Mouse (Mus musculus) hindbrain, embryonic 13.5 days (tissue): ENCODE measurements around the gene Fam196b. TPM values are rescaled to one million over a fixed set of nuclear protein-coding genes. Genes with fewer than 3 reads are reported as not detected.

ENCODE experiments used
- ATAC-seq: fragments of 200-750 bp; cut with Nextera tagmentation; 2 replicates; pipeline ENCODE4 v1.8.0; 2017; ENCODE audit warnings: moderate TSS enrichment; ENCODE audit not compliant: low FRiP score
- H3K27ac ChIP-seq: fragments of 300-500 bp; sonication (generic); 2 replicates; pipeline ENCODE4 v1.5.1; 2015; ENCODE audit warnings: inconsistent platforms, mild to moderate bottlenecking, moderate library complexity
- H3K27me3 ChIP-seq: fragments of 300-500 bp; sonication (generic); 2 replicates; pipeline ENCODE4 v1.6.1; 2015; ENCODE audit warnings: mild to moderate bottlenecking, inconsistent platforms
- H3K36me3 ChIP-seq: fragments of 300-500 bp; sonication (generic); 2 replicates; pipeline ENCODE4 v1.6.1; 2015; ENCODE audit warnings: mild to moderate bottlenecking, inconsistent platforms
- H3K4me1 ChIP-seq: fragments of 300-500 bp; sonication (generic); replicated peaks from 2 replicates; pipeline ENCODE4 v1.6.1; 2015; ENCODE audit warnings: inconsistent platforms
- H3K4me2 ChIP-seq: fragments of 300-500 bp; sonication (generic); 2 replicates; pipeline ENCODE4 v1.6.1; 2015; ENCODE audit warnings: inconsistent platforms, mild to moderate bottlenecking, moderate library complexity
- H3K4me3 ChIP-seq: fragments of 300-500 bp; sonication (generic); 2 replicates; pipeline ENCODE4 v1.5.1; 2015; ENCODE audit warnings: mild to moderate bottlenecking, inconsistent platforms
- H3K9ac ChIP-seq: fragments of 300-500 bp; sonication (generic); 2 replicates; pipeline ENCODE4 v1.6.1; 2015; ENCODE audit warnings: mild to moderate bottlenecking, inconsistent platforms
- H3K9me3 ChIP-seq: fragments of 300-500 bp; sonication (generic); 2 replicates; pipeline ENCODE4 v1.6.1; 2016; ENCODE audit warnings: inconsistent platforms
- WGBS: fragments of 180-500 bp; shearing (Covaris S2); methylation state at CpG from one replicate; pipeline ENCODE4 v1.1.7; 2015; 5-methylcytosine and 5-hydroxymethylcytosine counted together
- polyA plus RNA-seq: library from polyadenylated mRNA; unstranded; fragments of >200 nt; fragmentation: Nextera tagmentation; extraction: Ambion mirVana; gene quantifications from 2 replicates; pipeline ENCODE4 v1.2.1, GENCODE M21; 2015

Gene Fam196b
- polyA plus RNA-seq, 1 experiment from 2014 or later = 3.5 TPM

GRCm38 (mm10) chr11:34300064-34300463 lies 14.6 kb upstream of the Fam196b start:
- 94% methylated on average over 7 of the region's 7 CpGs for WGBS
- Histone ChIP-seq H3K27me3 (no peaks in the 10 kb centered on the region), H3K4me3 (no peak overlapping the region), H3K9ac (no peak overlapping the region), H3K36me3 (no peaks in the 10 kb centered on the region), H3K9me3 (no peaks in the 10 kb centered on the region), H3K27ac (no peak overlapping the region), H3K4me2 (no peak overlapping the region), H3K4me1 (peaks cover 10% of the 10 kb centered on the region)
- ATAC-seq = no peak

- H3K27ac ChIP-seq = no peak overlapping the region
- 88% methylated on average over 3 of the region's 3 CpGs for WGBS
- H3K4me3 ChIP-seq = no peak overlapping the region
- no peak overlapping the region for H3K4me2 ChIP-seq
- H3K4me1 ChIP-seq = no peaks in the 10 kb centered on the region
- H3K27me3 ChIP-seq = no peaks in the 10 kb centered on the region
- H3K9me3 ChIP-seq = no peaks in the 10 kb centered on the region
- no peak overlapping the region for H3K9ac ChIP-seq
- no peak for ATAC-seq
- no peaks in the 10 kb centered on the region for H3K36me3 ChIP-seq
These were observed 8.4 kb upstream of the Fam196b start for GRCm38 (mm10) chr11:34306231-34306630.

GRCm38 (mm10) chr11:34308731-34309130 lies 5.9 kb upstream of the Fam196b start:
- WGBS = 92% methylated on average over 3 of the region's 3 CpGs
- Histone ChIP-seq H3K4me2 (no peak overlapping the region), H3K27ac (no peak overlapping the region), H3K36me3 (no peaks in the 10 kb centered on the region), H3K27me3 (0 out of 2 replicates have a peak, but pooled peaks cover 9% of the 10 kb centered on the region), H3K9ac (no peak overlapping the region), H3K4me3 (no peak overlapping the region), H3K9me3 (no peaks in the 10 kb centered on the region), H3K4me1 (no peaks in the 10 kb centered on the region)
- ATAC-seq = no peak

GRCm38 (mm10) chr11:34309360-34309759 lies 5.3 kb upstream of the Fam196b start:
- no peaks in the 10 kb centered on the region for H3K9me3 ChIP-seq
- H3K4me1 ChIP-seq = no peaks in the 10 kb centered on the region
- no peak overlapping the region for H3K27ac ChIP-seq
- WGBS = 65% methylated on average over 2 of the region's 2 CpGs
- no peak for ATAC-seq
- no peak overlapping the region for H3K4me3 ChIP-seq
- H3K9ac ChIP-seq = no peak overlapping the region
- 0 out of 2 replicates have a peak, but pooled peaks cover 9% of the 10 kb centered on the region for H3K27me3 ChIP-seq
- no peak overlapping the region for H3K4me2 ChIP-seq
- H3K36me3 ChIP-seq = no peaks in the 10 kb centered on the region

- Histone ChIP-seq H3K27me3 (0 out of 2 replicates have a peak, but pooled peaks cover 9% of the 10 kb centered on the region), H3K27ac (no peak overlapping the region), H3K4me1 (peaks cover 15% of the 10 kb centered on the region), H3K9ac (no peak overlapping the region), H3K36me3 (no peaks in the 10 kb centered on the region), H3K4me2 (no peak overlapping the region), H3K4me3 (no peak overlapping the region), H3K9me3 (no peaks in the 10 kb centered on the region)
- ATAC-seq = no peak
- WGBS = 74% methylated on average over 5 of the region's 5 CpGs
These were observed 2.9 kb upstream of the Fam196b start for GRCm38 (mm10) chr11:34311717-34312116.

GRCm38 (mm10) chr11:34312208-34312607 lies 2.4 kb upstream of the Fam196b start:
- no peak for ATAC-seq
- 84% methylated on average over 7 of the region's 7 CpGs for WGBS
- H3K9me3 ChIP-seq = no peaks in the 10 kb centered on the region

GRCm38 (mm10) chr11:34315383-34315782 lies 761 bp downstream of the Fam196b start:
- Histone ChIP-seq H3K4me2 (peak overlapping the region; percentile 55), H3K9me3 (no peaks in the 10 kb centered on the region), H3K9ac (peak overlapping the region; percentile 69), H3K4me1 (peaks cover 34% of the 10 kb centered on the region), H3K4me3 (peak overlapping the region; percentile 43), H3K27ac (peak overlapping the region; percentile 64), H3K27me3 (peaks cover 15% of the 10 kb centered on the region; the same call in 1 of the 2 replicates), H3K36me3 (no peaks in the 10 kb centered on the region)
- 6% methylated on average over 5 of the region's 5 CpGs for WGBS
- no peak for ATAC-seq

More at GRCm38 (mm10) chr11:34312208-34312607, 2.4 kb upstream of the Fam196b start:
- Histone ChIP-seq H3K9ac (no peak overlapping the region), H3K27me3 (0 out of 2 replicates have a peak, but pooled peaks cover 11% of the 10 kb centered on the region), H3K36me3 (no peaks in the 10 kb centered on the region), H3K4me1 (peaks cover 20% of the 10 kb centered on the region), H3K4me2 (no peak overlapping the region), H3K4me3 (no peak overlapping the region), H3K27ac (no peak overlapping the region)

- peak overlapping the region; percentile 55 for H3K4me2 ChIP-seq
- H3K9me3 ChIP-seq = no peaks in the 10 kb centered on the region
- H3K4me3 ChIP-seq = peak overlapping the region; percentile 43
- H3K27ac ChIP-seq = peak overlapping the region; percentile 64
- ATAC-seq = no peak
- no peaks in the 10 kb centered on the region for H3K36me3 ChIP-seq
- H3K27me3 ChIP-seq = peaks cover 15% of the 10 kb centered on the region; the same call in 1 of the 2 replicates
- peaks cover 34% of the 10 kb centered on the region for H3K4me1 ChIP-seq
- peak overlapping the region; percentile 69 for H3K9ac ChIP-seq
- 41% methylated on average over 10 of the region's 10 CpGs for WGBS
These were observed 1.6 kb downstream of the Fam196b start for GRCm38 (mm10) chr11:34316176-34316575.

GRCm38 (mm10) chr11:34317001-34317400 lies 2.4 kb downstream of the Fam196b start:
- ATAC-seq = no peak
- Histone ChIP-seq H3K9me3 (no peaks in the 10 kb centered on the region), H3K9ac (peak overlapping the region; percentile 46; the same call in 1 of the 2 replicates), H3K27ac (no peak overlapping the region), H3K4me3 (peak overlapping the region; percentile 43), H3K4me1 (peaks cover 34% of the 10 kb centered on the region), H3K4me2 (peak overlapping the region; percentile 55), H3K36me3 (no peaks in the 10 kb centered on the region), H3K27me3 (peaks cover 15% of the 10 kb centered on the region; the same call in 1 of the 2 replicates)
- WGBS = 60% methylated on average over 8 of the region's 8 CpGs

- no peaks in the 10 kb centered on the region for H3K36me3 ChIP-seq
- ATAC-seq = no peak
- peaks cover 7% of the 10 kb centered on the region; the same call in 1 of the 2 replicates for H3K27me3 ChIP-seq
- no peaks in the 10 kb centered on the region for H3K9me3 ChIP-seq
- H3K27ac ChIP-seq = no peak overlapping the region
- H3K4me1 ChIP-seq = peaks cover 39% of the 10 kb centered on the region
- H3K9ac ChIP-seq = no peak overlapping the region
- 87% methylated on average over 1 of the region's 1 CpGs for WGBS
- no peak overlapping the region for H3K4me2 ChIP-seq
- H3K4me3 ChIP-seq = no peak overlapping the region
These were observed 4.7 kb downstream of the Fam196b start for GRCm38 (mm10) chr11:34319282-34319681.

- ATAC-seq = 0 out of 2 replicates have a peak, but pooled peaks have one; percentile 23
- H3K4me1 ChIP-seq = peaks cover 13% of the 10 kb centered on the region
- no peaks in the 10 kb centered on the region for H3K9me3 ChIP-seq
- 82% methylated on average over 8 of the region's 8 CpGs for WGBS
- no peak overlapping the region for H3K27ac ChIP-seq
- no peaks in the 10 kb centered on the region for H3K36me3 ChIP-seq
- H3K27me3 ChIP-seq = no peaks in the 10 kb centered on the region
- no peak overlapping the region for H3K4me2 ChIP-seq
- no peak overlapping the region for H3K9ac ChIP-seq
- H3K4me3 ChIP-seq = no peak overlapping the region
These were observed 9.0 kb downstream of the Fam196b start for GRCm38 (mm10) chr11:34323664-34324063.

GRCm38 (mm10) chr11:34332344-34333031 lies 17.9 kb downstream of the Fam196b start:
- Histone ChIP-seq H3K4me1 (peaks cover 20% of the 10 kb centered on the region), H3K9me3 (no peaks in the 10 kb centered on the region), H3K27me3 (no peaks in the 10 kb centered on the region), H3K4me2 (no peak overlapping the region), H3K27ac (no peak overlapping the region), H3K4me3 (no peak overlapping the region), H3K36me3 (no peaks in the 10 kb centered on the region), H3K9ac (no peak overlapping the region)
- no peak for ATAC-seq
- WGBS = 55% methylated on average over 7 of the region's 7 CpGs

GRCm38 (mm10) chr11:34337907-34338306 lies 23.3 kb downstream of the Fam196b start:
- H3K4me2 ChIP-seq = no peak overlapping the region
- H3K9me3 ChIP-seq = no peaks in the 10 kb centered on the region
- H3K27ac ChIP-seq = no peak overlapping the region
- H3K9ac ChIP-seq = no peak overlapping the region
- no peak overlapping the region for H3K4me3 ChIP-seq
- 75% methylated on average over 1 of the region's 1 CpGs for WGBS
- no peaks in the 10 kb centered on the region for H3K36me3 ChIP-seq
- ATAC-seq = no peak
- H3K27me3 ChIP-seq = no peaks in the 10 kb centered on the region
- peaks cover 14% of the 10 kb centered on the region for H3K4me1 ChIP-seq
